Mouse (Mus musculus): ENCODE results near the gene Exosc1. TPM values are rescaled to one million over a fixed set of nuclear protein-coding genes. Genes with fewer than 3 reads are reported as not detected.
"Not testable (repeated sequence)": the region's sequence is repeated elsewhere in the genome, so short reads cannot be mapped to it uniquely, and the experiment has no call there.

Gene Exosc1
- polyA plus RNA-seq, 1 experiment from 2014 or later, result 57.4 TPM

- 79% methylated on average over 4 of the region's 4 CpGs for WGBS
- DNase-seq (no peak), ATAC-seq (ENCODE audit: low FRiP score, low TSS enrichment) (no peak)
- H3K36me3 ChIP-seq (ENCODE audit: control insufficient read depth, insufficient read depth, low read length), result peaks cover 73% of the 10 kb centered on the region
- no peak overlapping the region for H3K4me3 ChIP-seq (replicated peaks; ENCODE audit: low read depth, low read length)
- no peak overlapping the region for H3K9ac ChIP-seq (replicated peaks; ENCODE audit: low read length)
- H3K27ac ChIP-seq (replicated peaks; ENCODE audit: low read depth, low read length), result no peak overlapping the region
- no peaks in the 10 kb centered on the region for H3K4me1 ChIP-seq (ENCODE audit: control insufficient read depth, insufficient read depth, low read length)
- H3K4me2 ChIP-seq (ENCODE audit: low read length), result no peak overlapping the region
- H3K27me3 ChIP-seq (ENCODE audit: control insufficient read depth, insufficient read depth, low read length), result no peaks in the 10 kb centered on the region
- no peaks in the 10 kb centered on the region for H3K9me3 ChIP-seq (ENCODE audit: control insufficient read depth, low read length)
Observed at GRCm38 (mm10) chr19:41919471-41919870, 13.8 kb downstream of the Exosc1 start.

- no peak overlapping the region for H3K4me3 ChIP-seq (replicated peaks; ENCODE audit: low read depth, low read length)
- no peak overlapping the region for H3K27ac ChIP-seq (replicated peaks; ENCODE audit: low read depth, low read length)
- 95% methylated on average over 4 of the region's 4 CpGs for WGBS
- DNase-seq, result no peak
- no peak overlapping the region for H3K9ac ChIP-seq (replicated peaks; ENCODE audit: low read length)
- H3K27me3 ChIP-seq (ENCODE audit: control insufficient read depth, insufficient read depth, low read length), result no peaks in the 10 kb centered on the region
- no peaks in the 10 kb centered on the region for H3K9me3 ChIP-seq (ENCODE audit: control insufficient read depth, low read length)
- H3K4me2 ChIP-seq (ENCODE audit: low read length), result no peak overlapping the region
- no peak for ATAC-seq (ENCODE audit: low FRiP score, low TSS enrichment)
- H3K4me1 ChIP-seq (ENCODE audit: control insufficient read depth, insufficient read depth, low read length), result peaks cover 16% of the 10 kb centered on the region
- H3K36me3 ChIP-seq (ENCODE audit: control insufficient read depth, insufficient read depth, low read length), result peaks cover 53% of the 10 kb centered on the region
Observed at GRCm38 (mm10) chr19:41916853-41917252, 16.4 kb downstream of the Exosc1 start.

GRCm38 (mm10) chr19:41915294-41915693 lies 17.9 kb downstream of the Exosc1 start:
- ATAC-seq (ENCODE audit: low FRiP score, low TSS enrichment) (no peak), DNase-seq (no peak)
- peaks cover 16% of the 10 kb centered on the region for H3K4me1 ChIP-seq (ENCODE audit: control insufficient read depth, insufficient read depth, low read length)

GRCm38 (mm10) chr19:41914592-41914882 lies 18.7 kb downstream of the Exosc1 start:
- not testable (repeated sequence) for DNase-seq; H3K27ac ChIP-seq (replicated peaks; ENCODE audit: low read depth, low read length); H3K4me3 ChIP-seq (replicated peaks; ENCODE audit: low read depth, low read length); H3K27me3 ChIP-seq (ENCODE audit: control insufficient read depth, insufficient read depth, low read length); ATAC-seq (ENCODE audit: low FRiP score, low TSS enrichment); H3K9ac ChIP-seq (replicated peaks; ENCODE audit: low read length); H3K9me3 ChIP-seq (ENCODE audit: control insufficient read depth, low read length)
- Histone ChIP-seq H3K4me2 (ENCODE audit: low read length) (peak overlapping the region; percentile 85), H3K4me1 (ENCODE audit: control insufficient read depth, insufficient read depth, low read length) (peaks cover 16% of the 10 kb centered on the region), H3K36me3 (ENCODE audit: control insufficient read depth, insufficient read depth, low read length) (peaks cover 36% of the 10 kb centered on the region)

More at GRCm38 (mm10) chr19:41915294-41915693, 17.9 kb downstream of the Exosc1 start:
- Histone ChIP-seq H3K4me3 (replicated peaks; ENCODE audit: low read depth, low read length) (no peak overlapping the region), H3K36me3 (ENCODE audit: control insufficient read depth, insufficient read depth, low read length) (peaks cover 39% of the 10 kb centered on the region), H3K9me3 (ENCODE audit: control insufficient read depth, low read length) (no peaks in the 10 kb centered on the region), H3K4me2 (ENCODE audit: low read length) (no peak overlapping the region), H3K27me3 (ENCODE audit: control insufficient read depth, insufficient read depth, low read length) (no peaks in the 10 kb centered on the region), H3K27ac (replicated peaks; ENCODE audit: low read depth, low read length) (no peak overlapping the region), H3K9ac (replicated peaks; ENCODE audit: low read length) (no peak overlapping the region)
- WGBS, result 95% methylated on average over 3 of the region's 3 CpGs

GRCm38 (mm10) chr19:41913774-41914591 lies 19.2 kb downstream of the Exosc1 start:
- Histone ChIP-seq H3K27ac (replicated peaks; ENCODE audit: low read depth, low read length) (no peak overlapping the region), H3K36me3 (ENCODE audit: control insufficient read depth, insufficient read depth, low read length) (peaks cover 31% of the 10 kb centered on the region), H3K27me3 (ENCODE audit: control insufficient read depth, insufficient read depth, low read length) (no peaks in the 10 kb centered on the region), H3K4me3 (replicated peaks; ENCODE audit: low read depth, low read length) (peak overlapping the region; percentile 94), H3K4me2 (ENCODE audit: low read length) (peak overlapping the region; percentile 85), H3K4me1 (ENCODE audit: control insufficient read depth, insufficient read depth, low read length) (peaks cover 16% of the 10 kb centered on the region), H3K9ac (replicated peaks; ENCODE audit: low read length) (peak overlapping the region; percentile 83; the same call in 1 of the 2 replicates), H3K9me3 (ENCODE audit: control insufficient read depth, low read length) (no peaks in the 10 kb centered on the region)
- DNase-seq (no peak), ATAC-seq (ENCODE audit: low FRiP score, low TSS enrichment) (no peak)
- 31% methylated on average over 6 of the region's 6 CpGs for WGBS

- under 1% methylated on average over 43 of the region's 53 CpGs for WGBS
- H3K4me3 ChIP-seq (replicated peaks; ENCODE audit: low read depth, low read length), result peak overlapping the region; percentile 94
- ATAC-seq (ENCODE audit: low FRiP score, low TSS enrichment) (peak; percentile 82), DNase-seq (peak; percentile 43)
- H3K4me1 ChIP-seq (ENCODE audit: control insufficient read depth, insufficient read depth, low read length), result peaks cover 16% of the 10 kb centered on the region
- peak overlapping the region; percentile 85 for H3K4me2 ChIP-seq (ENCODE audit: low read length)
- H3K27ac ChIP-seq (replicated peaks; ENCODE audit: low read depth, low read length), result peak overlapping the region; percentile 80
- peak overlapping the region; percentile 83 for H3K9ac ChIP-seq (replicated peaks; ENCODE audit: low read length)
- peaks cover 24% of the 10 kb centered on the region for H3K36me3 ChIP-seq (ENCODE audit: control insufficient read depth, insufficient read depth, low read length)
- H3K9me3 ChIP-seq (ENCODE audit: control insufficient read depth, low read length), result no peaks in the 10 kb centered on the region
- H3K27me3 ChIP-seq (ENCODE audit: control insufficient read depth, insufficient read depth, low read length), result no peaks in the 10 kb centered on the region
Observed at GRCm38 (mm10) chr19:41912121-41913080, 20.8 kb downstream of the Exosc1 start.

GRCm38 (mm10) chr19:41911178-41912073 lies 21.8 kb downstream of the Exosc1 start, which contains the start of gene Pgam1:
Pgam1 (plus strand) TSS chr19:41911923.
- DNase-seq, result peak; percentile 100
- H3K27me3 ChIP-seq (ENCODE audit: control insufficient read depth, insufficient read depth, low read length), result no peaks in the 10 kb centered on the region
- no peaks in the 10 kb centered on the region for H3K9me3 ChIP-seq (ENCODE audit: control insufficient read depth, low read length)
- peak; percentile 94 for ATAC-seq (ENCODE audit: low FRiP score, low TSS enrichment)
- peak within 1 kb of the TSS; percentile 94 for H3K4me3 ChIP-seq (replicated peaks; ENCODE audit: low read depth, low read length)
- peaks cover 16% of the 10 kb centered on the region for H3K4me1 ChIP-seq (ENCODE audit: control insufficient read depth, insufficient read depth, low read length)
- peak within 1 kb of the TSS; percentile 82 for H3K27ac ChIP-seq (replicated peaks; ENCODE audit: low read depth, low read length)
- 6% methylated on average over 54 of the region's 54 CpGs for WGBS
- peaks cover 15% of the 10 kb centered on the region for H3K36me3 ChIP-seq (ENCODE audit: control insufficient read depth, insufficient read depth, low read length)
- peak within 1 kb of the TSS; percentile 85 for H3K4me2 ChIP-seq (ENCODE audit: low read length)
- peak within 1 kb of the TSS; percentile 83 for H3K9ac ChIP-seq (replicated peaks; ENCODE audit: low read length)

- Histone ChIP-seq H3K36me3 (ENCODE audit: control insufficient read depth, insufficient read depth, low read length) (peaks cover 6% of the 10 kb centered on the region; the same call in 1 of the 2 replicates), H3K9ac (replicated peaks; ENCODE audit: low read length) (no peak overlapping the region), H3K27me3 (ENCODE audit: control insufficient read depth, insufficient read depth, low read length) (no peaks in the 10 kb centered on the region), H3K9me3 (ENCODE audit: control insufficient read depth, low read length) (no peaks in the 10 kb centered on the region), H3K4me3 (replicated peaks; ENCODE audit: low read depth, low read length) (no peak overlapping the region), H3K27ac (replicated peaks; ENCODE audit: low read depth, low read length) (no peak overlapping the region), H3K4me1 (ENCODE audit: control insufficient read depth, insufficient read depth, low read length) (peaks cover 16% of the 10 kb centered on the region), H3K4me2 (ENCODE audit: low read length) (no peak overlapping the region)
- ATAC-seq (ENCODE audit: low FRiP score, low TSS enrichment), result no peak
- WGBS, result 83% methylated on average over 2 of the region's 2 CpGs
- no peak for DNase-seq
Observed at GRCm38 (mm10) chr19:41910396-41910795, 22.8 kb downstream of the Exosc1 start.
